Mouse (Mus musculus): ENCODE data around the gene Rap2c. TPM values are rescaled to one million over a fixed set of nuclear protein-coding genes. Genes with fewer than 3 reads are reported as not detected.

The Rap2c gene
- polyA plus RNA-seq, 1 experiment: 4.2 TPM

DNA sequence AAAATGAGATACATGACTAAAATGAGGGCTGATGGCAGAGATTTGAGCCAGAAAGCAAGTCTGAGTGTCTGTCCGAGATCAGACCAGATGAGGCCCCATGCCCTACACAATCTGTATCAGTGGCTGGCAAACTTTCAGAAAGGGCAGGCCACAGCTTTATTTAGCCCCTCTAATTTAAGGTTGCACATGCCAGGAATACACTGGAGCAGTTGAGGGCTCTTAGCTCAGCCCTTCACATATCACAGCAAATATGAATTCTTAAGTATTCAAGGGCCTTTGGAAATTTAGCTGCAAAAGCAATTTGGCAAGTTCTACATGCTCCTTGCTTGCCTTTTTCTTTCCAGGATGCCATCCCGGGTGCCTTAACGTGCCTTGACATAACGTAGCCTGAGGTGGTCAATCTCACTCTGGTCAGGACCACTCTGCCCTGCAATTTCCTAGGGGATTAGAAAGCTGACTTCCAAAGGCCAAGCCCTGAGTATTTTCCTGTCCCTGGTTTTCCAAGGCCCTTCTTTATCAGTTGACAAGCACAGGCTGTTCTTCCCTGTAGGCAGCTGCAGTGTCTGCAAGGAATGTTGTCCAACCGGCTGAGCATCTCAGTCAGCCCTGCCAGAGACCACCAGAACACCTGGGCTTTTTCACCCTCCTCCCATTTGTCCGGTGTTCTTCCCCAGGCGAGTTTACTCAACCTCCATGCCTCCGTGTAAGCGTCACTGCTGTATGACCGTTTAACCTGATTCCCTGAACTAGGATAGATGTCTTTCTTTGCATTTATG is 49.5 kb downstream of the Rap2c start:
- no peak for DNase-seq (ENCODE audit: low read depth)

DNA sequence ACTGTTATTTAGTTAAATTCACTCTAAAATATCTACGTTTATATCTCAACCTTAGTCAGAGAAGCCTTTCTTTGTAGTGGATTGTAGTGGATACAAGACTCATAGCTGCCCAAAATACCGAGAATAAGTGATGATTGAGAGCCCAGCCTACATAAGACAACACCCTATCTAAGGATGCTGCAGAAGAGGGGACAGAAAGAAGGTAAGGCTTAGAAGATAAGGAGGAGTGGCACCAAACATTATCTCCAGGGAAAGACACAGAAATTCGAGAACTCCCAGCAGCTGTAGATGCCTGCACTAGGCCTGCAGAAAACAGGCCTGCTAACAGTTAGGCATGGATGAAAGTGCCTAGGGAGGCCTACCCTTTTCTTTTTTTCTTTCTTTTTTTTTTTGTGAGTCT is 52.7 kb downstream of the Rap2c start:
- DNase-seq (ENCODE audit: low read depth): no peak

DNA sequence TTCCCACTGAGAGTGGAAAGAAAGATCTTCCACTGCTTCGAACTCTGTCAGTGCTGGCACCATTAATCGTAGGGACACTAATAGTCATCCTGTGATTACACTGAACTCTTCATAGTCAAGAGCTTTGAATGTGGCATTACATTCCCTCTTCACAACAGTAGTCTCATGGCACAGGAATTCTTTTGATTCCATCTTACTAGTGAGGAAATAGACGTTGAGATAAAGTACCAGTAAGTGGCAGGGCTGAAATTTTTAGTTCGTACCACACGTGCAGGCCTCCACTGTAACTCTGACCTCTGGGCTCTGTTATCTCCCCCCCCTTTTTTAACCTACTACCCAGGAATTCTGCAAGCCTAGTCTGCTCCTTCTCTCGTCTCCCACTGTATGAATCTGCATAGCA is 54.9 kb downstream of the Rap2c start:
- DNase-seq (ENCODE audit: low read depth): no peak

Other genes with a start within 250 kb of the Rap2c start
- 11.3 and 15.8 TPM in 2 replicates for gene Stk26, start 177.0 kb downstream of the Rap2c start, polyA plus RNA-seq (2012; rRNA removed)
- 2.6 TPM in 2 replicates for gene Frmd7, start 75.3 kb downstream of the Rap2c start, polyA plus RNA-seq (2012; rRNA removed)
- gene Mbnl3, start 188.5 kb upstream of the Rap2c start, polyA plus RNA-seq (2012; rRNA removed): 102 and 113 TPM in 2 replicates

Data from gonadal fat pad, adult 2 months (tissue).